Mouse (Mus musculus) testis, adult 2 months (tissue): ENCODE data around the gene Mup19.
"Not testable (repeated sequence)": the region's sequence is repeated elsewhere in the genome, so short reads cannot be mapped to it uniquely, and the experiment has no call there.

Experiments
- CTCF ChIP-seq: fragments of 200-500 bp; IDR thresholded peaks from 2 replicates; pipeline ENCODE4 v1.5.1; 2012; ENCODE audit warnings: low read depth, mild to moderate bottlenecking, inconsistent platforms, low read length, moderate library complexity; ENCODE audit not compliant: control insufficient read depth, insufficient read depth, insufficient replicate concordance
- POLR2A ChIP-seq: fragments of 200-500 bp; IDR thresholded peaks from 2 replicates; pipeline ENCODE4 v1.6.1; 2012; ENCODE audit warnings: low read depth, mild to moderate bottlenecking, inconsistent platforms, low read length, moderate library complexity; ENCODE audit not compliant: control insufficient read depth

GRCm38 (mm10) chr4:61782169-61782568 lies at the start of gene Mup19:
- TF ChIP-seq CTCF, POLR2A: not testable (repeated sequence)
